In the genomic region with DNA sequence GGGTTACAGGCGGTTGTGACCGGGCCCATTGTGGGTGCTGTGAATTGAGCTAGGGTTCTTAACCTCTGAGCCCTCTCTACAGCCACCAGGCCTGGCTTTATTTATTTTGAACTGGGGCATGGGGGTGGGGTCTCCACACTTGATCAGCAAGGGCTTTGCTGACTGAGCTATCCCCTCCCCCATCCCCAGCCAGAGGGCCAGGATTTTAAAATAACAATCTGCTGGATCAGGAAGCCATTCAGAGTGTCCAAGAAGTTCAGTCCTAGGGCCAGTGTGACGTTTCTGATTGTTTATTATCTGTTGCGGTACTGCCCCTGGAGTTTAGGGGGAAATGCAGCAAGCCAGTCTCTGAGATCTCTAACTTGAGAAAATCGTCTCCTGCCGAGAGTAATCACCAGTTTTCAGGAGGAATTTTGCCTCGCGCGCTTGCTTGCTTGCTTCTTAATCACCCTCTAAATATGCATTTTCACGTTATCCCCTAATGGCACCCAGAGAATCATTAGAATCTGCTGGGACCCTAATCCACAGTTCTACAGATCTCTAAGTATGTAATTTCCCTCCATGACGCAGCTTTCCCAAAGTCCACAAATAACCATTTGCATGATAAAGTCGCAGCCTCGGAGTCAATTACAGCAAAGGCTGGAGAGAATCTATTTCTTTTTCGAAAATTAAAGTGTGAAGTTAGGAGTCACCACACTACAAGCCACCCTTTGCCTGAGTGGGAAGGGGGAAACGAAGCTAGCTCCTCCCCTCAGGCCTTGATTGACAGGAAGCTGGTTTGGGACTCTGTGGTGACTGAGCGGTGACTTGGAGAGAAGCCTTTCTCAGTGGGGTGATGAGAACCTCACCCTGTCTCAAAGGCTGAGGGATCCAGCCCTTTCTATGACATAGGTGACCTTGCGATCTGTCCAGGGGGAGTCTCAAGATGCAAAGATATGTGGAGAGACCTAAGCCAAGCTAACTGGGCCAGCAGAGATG, we compare ENCODE assay signal across 17 mouse cellular contexts.
A peak's percentile ranks its signal among the peaks of the same experiment; 100 is the strongest.
DNase-seq lines count a peak whose midpoint lies in the region; ATAC-seq and TF ChIP-seq lines count a peak whose summit lies in the region.
"Had no signal": no experiment of that assay in that cellular context is flagged by ENCODE, and none has a peak within 500 bp of the region (broad histone marks: within the 10 kb centered on the region; RNA-seq: fewer than 3 reads in every experiment).

No protein-coding gene starts in this region.

- no peak for TF ChIP-seq CTCF in lung, embryonic 14.5 days (IDR thresholded peaks at IDR 0.05; ENCODE audit: low read depth)
- no peak for TF ChIP-seq CTCF in lung, adult 2 months (IDR thresholded peaks at IDR 0.05; ENCODE audit: insufficient read depth, low read length)
- TF ChIP-seq CTCF in bone marrow macrophage, adult 2 months (IDR thresholded peaks at IDR 0.05; ENCODE audit: low read depth, low read length), result no peak

- H3K4me2 ChIP-seq in lung, embryonic 14.5 days, result no peak overlapping the region
- no peak overlapping the region for H3K4me2 ChIP-seq in midbrain, embryonic 13.5 days (replicated peaks)
- H3K4me2 ChIP-seq in intestine, embryonic 16.5 days (ENCODE audit: low read depth, low read length), result no peak overlapping the region
- H3K4me2 ChIP-seq: embryonic facial prominence, embryonic 12.5 days; intestine, embryonic 15.5 days; limb, embryonic 13.5 days; neural tube, embryonic 12.5 days had no signal

- ATAC-seq in lung, embryonic 14.5 days (ENCODE audit: insufficient read depth), result no peak
- ATAC-seq in midbrain, embryonic 13.5 days, result peak; percentile 60; the same call in 1 of the 2 replicates
- ATAC-seq in intestine, embryonic 16.5 days, result no peak
- ATAC-seq in megakaryocyte-erythroid progenitor cell, adult 5-6 weeks (replicated peaks; ENCODE audit: low FRiP score, low TSS enrichment, poor library complexity, severe bottlenecking), result no peak
- ATAC-seq: CD4-positive, CD25-positive, alpha-beta regulatory T cell, adult 4 months; intestine, embryonic 15.5 days had no signal

- no peaks in the 10 kb centered on the region for H3K9me3 ChIP-seq in lung, embryonic 14.5 days (ENCODE audit: low read depth, low read length)
- no peaks in the 10 kb centered on the region for H3K9me3 ChIP-seq in midbrain, embryonic 13.5 days
- H3K9me3 ChIP-seq in intestine, embryonic 16.5 days (ENCODE audit: control insufficient read depth, low read length), result no peaks in the 10 kb centered on the region
- H3K9me3 ChIP-seq: embryonic facial prominence, embryonic 12.5 days; intestine, embryonic 15.5 days; limb, embryonic 13.5 days; neural tube, embryonic 12.5 days had no signal

- no peaks in the 10 kb centered on the region for H3K27me3 ChIP-seq in lung, embryonic 14.5 days (ENCODE audit: insufficient read depth, low read length)
- H3K27me3 ChIP-seq in midbrain, embryonic 13.5 days, result no peaks in the 10 kb centered on the region
- no peaks in the 10 kb centered on the region for H3K27me3 ChIP-seq in intestine, embryonic 16.5 days (replicated peaks; ENCODE audit: control insufficient read depth, insufficient read depth, low read length)
- H3K27me3 ChIP-seq: embryonic facial prominence, embryonic 12.5 days; intestine, embryonic 15.5 days; limb, embryonic 13.5 days; neural tube, embryonic 12.5 days had no signal

- 41% methylated on average over 17 of the region's 17 CpGs for WGBS in lung, embryonic 14.5 days
- 53% methylated on average over 17 of the region's 17 CpGs for WGBS in lung, adult 2 months
- WGBS in midbrain, embryonic 13.5 days, result 33% methylated on average over 17 of the region's 17 CpGs
- WGBS in intestine, embryonic 16.5 days, result 51% methylated on average over 17 of the region's 17 CpGs

- intact Hi-C loops in gastrocnemius, postnatal 36 days (cut with DNase I), result no loop called here

- peak; percentile 39 for DNase-seq in lung, embryonic 14.5 days
- DNase-seq in lung, adult 2 months, result no peak
- DNase-seq in embryo, embryonic 9.5 days (ENCODE audit: extremely low spot score), result peak; percentile 38
- DNase-seq in gastrocnemius, postnatal 36 days, result no peak
- DNase-seq: cerebellum, adult 9-10 months; kidney, postnatal 4 days; spleen, adult 18-20 months; thymus, postnatal 4 days had no signal

- H3K9ac ChIP-seq in lung, embryonic 14.5 days, result no peak overlapping the region
- no peak overlapping the region for H3K9ac ChIP-seq in midbrain, embryonic 13.5 days (replicated peaks)
- no peak overlapping the region for H3K9ac ChIP-seq in intestine, embryonic 16.5 days (ENCODE audit: low read depth, low read length)
- H3K9ac ChIP-seq: embryonic facial prominence, embryonic 12.5 days; intestine, embryonic 15.5 days; limb, embryonic 13.5 days; neural tube, embryonic 12.5 days had no signal

- no peak overlapping the region for H3K27ac ChIP-seq in lung, embryonic 14.5 days (ENCODE audit: low read depth)
- H3K27ac ChIP-seq in bone marrow macrophage, adult 2 months (ENCODE audit: insufficient read depth, low read depth, low read length), result peak overlapping the region; percentile 94
- peak overlapping the region; percentile 25; the same call in 1 of the 2 replicates for H3K27ac ChIP-seq in midbrain, embryonic 13.5 days
- no peak overlapping the region for H3K27ac ChIP-seq in intestine, embryonic 16.5 days (ENCODE audit: low read length)
- H3K27ac ChIP-seq: embryonic facial prominence, embryonic 12.5 days; intestine, embryonic 15.5 days; limb, embryonic 13.5 days; neural tube, embryonic 12.5 days had no signal

- no peaks in the 10 kb centered on the region for H3K4me1 ChIP-seq in lung, embryonic 14.5 days (ENCODE audit: insufficient read depth)
- H3K4me1 ChIP-seq in lung, adult 2 months (ENCODE audit: control insufficient read depth, insufficient read depth, low read length), result no peaks in the 10 kb centered on the region
- peaks cover 58% of the 10 kb centered on the region for H3K4me1 ChIP-seq in bone marrow macrophage, adult 2 months (ENCODE audit: control insufficient read depth, insufficient read depth, low read length)
- peaks cover 8% of the 10 kb centered on the region for H3K4me1 ChIP-seq in midbrain, embryonic 13.5 days (replicated peaks)
- no peaks in the 10 kb centered on the region for H3K4me1 ChIP-seq in intestine, embryonic 16.5 days (ENCODE audit: control insufficient read depth, insufficient read depth, low read length)
- H3K4me1 ChIP-seq: intestine, embryonic 15.5 days had no signal

- H3K4me3 ChIP-seq in lung, embryonic 14.5 days (ENCODE audit: low read depth, low read length), result no peak overlapping the region
- no peak overlapping the region for H3K4me3 ChIP-seq in lung, adult 2 months (replicated peaks; ENCODE audit: extremely low read depth, low read depth, low read length)
- no peak overlapping the region for H3K4me3 ChIP-seq in bone marrow macrophage, adult 2 months (ENCODE audit: insufficient read depth, low read length)
- no peak overlapping the region for H3K4me3 ChIP-seq in midbrain, embryonic 13.5 days (replicated peaks)
- H3K4me3 ChIP-seq in intestine, embryonic 16.5 days (ENCODE audit: low read length), result no peak overlapping the region
- H3K4me3 ChIP-seq: embryonic facial prominence, embryonic 12.5 days; intestine, embryonic 15.5 days; limb, embryonic 13.5 days; neural tube, embryonic 12.5 days had no signal

- no peak for TF ChIP-seq POLR2A in lung, adult 2 months (IDR thresholded peaks at IDR 0.05; ENCODE audit: borderline replicate concordance, extremely low read depth, low read depth, low read length)
- no peak for TF ChIP-seq POLR2A in bone marrow macrophage, adult 2 months (IDR thresholded peaks at IDR 0.05; ENCODE audit: borderline replicate concordance, low read depth, low read length)

- no peaks in the 10 kb centered on the region for H3K36me3 ChIP-seq in lung, embryonic 14.5 days (ENCODE audit: insufficient read depth)
- H3K36me3 ChIP-seq in midbrain, embryonic 13.5 days, result no peaks in the 10 kb centered on the region
- no peaks in the 10 kb centered on the region for H3K36me3 ChIP-seq in intestine, embryonic 16.5 days (ENCODE audit: control insufficient read depth, insufficient read depth, low read length)
- H3K36me3 ChIP-seq: embryonic facial prominence, embryonic 12.5 days; intestine, embryonic 15.5 days; limb, embryonic 13.5 days; neural tube, embryonic 12.5 days had no signal

Comparison
In these comparisons a context has a peak if more than half of its experiments do, and no peak if none do; other contexts are left out.
1. DNase-seq: peak in lung, embryonic 14.5 days (single experiment) and embryo, embryonic 9.5 days (single experiment); none in lung, adult 2 months (single experiment) and gastrocnemius, postnatal 36 days (0 of 2).
2. H3K27ac ChIP-seq: peak in bone marrow macrophage, adult 2 months (single experiment) and midbrain, embryonic 13.5 days (single experiment); none in lung, embryonic 14.5 days (single experiment) and intestine, embryonic 16.5 days (single experiment).